Mouse (Mus musculus) midbrain, embryonic 14.5 days (tissue): Measurements from ENCODE around the gene Frmd4b. TPM values are rescaled to one million over a fixed set of nuclear protein-coding genes. Genes with fewer than 3 reads are reported as not detected.

Experiments
- ATAC-seq: fragments of 200-750 bp; cut with Nextera tagmentation; 2 replicates; pipeline ENCODE4 v1.8.0; 2017; ENCODE audit warnings: moderate number of reproducible peaks, moderate library complexity; ENCODE audit not compliant: low FRiP score, low TSS enrichment
- DNase-seq: peaks from one replicate; pipeline ENCODE4 v3.0.0-alpha.2; 2015
- H3K27ac ChIP-seq: fragments of 300-500 bp; sonication (generic); replicated peaks from 2 replicates; pipeline ENCODE4 v1.5.1; 2014; ENCODE audit warnings: mild to moderate bottlenecking, low read depth, low read length, moderate library complexity
- H3K27me3 ChIP-seq: fragments of 300-500 bp; sonication (generic); 2 replicates; pipeline ENCODE4 v1.6.1; 2014; ENCODE audit warnings: low read length, control low read depth, mixed read lengths; ENCODE audit not compliant: control insufficient read depth, insufficient read depth
- H3K36me3 ChIP-seq: fragments of 300-500 bp; sonication (generic); 2 replicates; pipeline ENCODE4 v1.6.1; 2014; ENCODE audit warnings: low read length, control low read depth; ENCODE audit not compliant: control insufficient read depth, insufficient read depth
- H3K4me1 ChIP-seq: fragments of 300-500 bp; sonication (generic); 2 replicates; pipeline ENCODE4 v1.6.1; 2014; ENCODE audit warnings: mild to moderate bottlenecking, antibody characterized with exemption, low read length, control low read depth; ENCODE audit not compliant: control insufficient read depth, insufficient read depth
- H3K4me2 ChIP-seq: fragments of 300-500 bp; sonication (generic); 2 replicates; pipeline ENCODE4 v1.6.1; 2014; ENCODE audit warnings: mild to moderate bottlenecking, low read length, moderate library complexity
- H3K4me3 ChIP-seq: fragments of 300-500 bp; sonication (generic); replicated peaks from 2 replicates; pipeline ENCODE4 v1.5.1; 2014; ENCODE audit warnings: low read depth, low read length
- H3K9ac ChIP-seq: fragments of 300-500 bp; sonication (generic); replicated peaks from 2 replicates; pipeline ENCODE4 v1.6.1; 2014; ENCODE audit warnings: mild to moderate bottlenecking, low read length, moderate library complexity
- H3K9me3 ChIP-seq: fragments of 300-500 bp; sonication (generic); 2 replicates; pipeline ENCODE4 v1.6.1; 2016; ENCODE audit warnings: low read length, control low read depth, mixed read lengths; ENCODE audit not compliant: control insufficient read depth
- WGBS: fragments of 180-500 bp; shearing (Covaris S2); extraction: QIAGEN DNeasy Blood & Tissue Kit; methylation state at CpG from one replicate; pipeline ENCODE4 v1.1.7; 2014; 5-methylcytosine and 5-hydroxymethylcytosine counted together
- polyA plus RNA-seq: library from polyadenylated mRNA; unstranded; fragments of >200 nt; fragmentation: Nextera tagmentation; extraction: Ambion mirVana; gene quantifications from 2 replicates; pipeline ENCODE4 v1.2.1, GENCODE M21; 2014

The Frmd4b gene
- polyA plus RNA-seq, 1 experiment from 2014 or later: 21.7 TPM

- peak overlapping the region; percentile 73 for H3K4me3 ChIP-seq
- peak; percentile 54 for DNase-seq
These were observed 1.4 kb downstream of the Frmd4b start for GRCm38 (mm10) chr6:97615901-97616461.

GRCm38 (mm10) chr6:97614179-97614578, 3.2 kb downstream of the Frmd4b start:
- peak overlapping the region; percentile 56; the same call in 1 of the 2 replicates for H3K4me2 ChIP-seq
- ATAC-seq (no peak), DNase-seq (no peak)
- no peaks in the 10 kb centered on the region for H3K27me3 ChIP-seq
- no peak overlapping the region for H3K4me3 ChIP-seq
- H3K27ac ChIP-seq: no peak overlapping the region
- H3K36me3 ChIP-seq: no peaks in the 10 kb centered on the region
- no peaks in the 10 kb centered on the region for H3K9me3 ChIP-seq
- H3K9ac ChIP-seq: no peak overlapping the region
- H3K4me1 ChIP-seq: peaks cover 22% of the 10 kb centered on the region

More at GRCm38 (mm10) chr6:97615901-97616461, 1.4 kb downstream of the Frmd4b start:
- Histone ChIP-seq H3K9me3 (no peaks in the 10 kb centered on the region), H3K9ac (peak overlapping the region; percentile 79), H3K27me3 (no peaks in the 10 kb centered on the region), H3K36me3 (no peaks in the 10 kb centered on the region), H3K4me1 (peaks cover 22% of the 10 kb centered on the region), H3K27ac (peak overlapping the region; percentile 94), H3K4me2 (peak overlapping the region; percentile 56)
- ATAC-seq: no peak
- 2% methylated on average over 16 of the region's 16 CpGs for WGBS

GRCm38 (mm10) chr6:97612861-97613260, 4.5 kb downstream of the Frmd4b start:
- no peaks in the 10 kb centered on the region for H3K27me3 ChIP-seq
- no peak overlapping the region for H3K4me3 ChIP-seq
- H3K27ac ChIP-seq: no peak overlapping the region
- no peak overlapping the region for H3K4me2 ChIP-seq
- H3K9me3 ChIP-seq: no peaks in the 10 kb centered on the region
- ATAC-seq: no peak
- H3K9ac ChIP-seq: no peak overlapping the region
- H3K4me1 ChIP-seq: peaks cover 22% of the 10 kb centered on the region
- DNase-seq: no peak
- no peaks in the 10 kb centered on the region for H3K36me3 ChIP-seq
- 71% methylated on average over 5 of the region's 5 CpGs for WGBS

- no peak for ATAC-seq
- H3K9me3 ChIP-seq: no peaks in the 10 kb centered on the region
- no peak for DNase-seq
- H3K9ac ChIP-seq: no peak overlapping the region
- H3K27me3 ChIP-seq: no peaks in the 10 kb centered on the region
- H3K4me1 ChIP-seq: peaks cover 10% of the 10 kb centered on the region
- no peaks in the 10 kb centered on the region for H3K36me3 ChIP-seq
- 55% methylated on average over 2 of the region's 2 CpGs for WGBS
- H3K4me3 ChIP-seq: no peak overlapping the region
- H3K27ac ChIP-seq: no peak overlapping the region
- H3K4me2 ChIP-seq: no peak overlapping the region
These were observed 7.3 kb downstream of the Frmd4b start for GRCm38 (mm10) chr6:97610051-97610450.

- Histone ChIP-seq H3K27ac (no peak overlapping the region), H3K4me3 (no peak overlapping the region), H3K27me3 (no peaks in the 10 kb centered on the region), H3K9ac (no peak overlapping the region), H3K4me1 (no peaks in the 10 kb centered on the region), H3K4me2 (no peak overlapping the region), H3K9me3 (no peaks in the 10 kb centered on the region), H3K36me3 (no peaks in the 10 kb centered on the region)
- ATAC-seq: no peak
- WGBS: 54% methylated on average over 3 of the region's 3 CpGs
- no peak for DNase-seq
These were observed 9.7 kb downstream of the Frmd4b start for GRCm38 (mm10) chr6:97607646-97608045.

- no peak for DNase-seq
- ATAC-seq: no peak
These were observed 22.1 kb downstream of the Frmd4b start for GRCm38 (mm10) chr6:97595218-97595617.

GRCm38 (mm10) chr6:97594589-97594988, 22.8 kb downstream of the Frmd4b start:
- Histone ChIP-seq H3K9me3 (no peaks in the 10 kb centered on the region), H3K4me3 (no peak overlapping the region), H3K27ac (no peak overlapping the region), H3K4me1 (no peaks in the 10 kb centered on the region), H3K9ac (no peak overlapping the region), H3K36me3 (no peaks in the 10 kb centered on the region), H3K4me2 (no peak overlapping the region), H3K27me3 (no peaks in the 10 kb centered on the region)
- ATAC-seq (no peak), DNase-seq (no peak)
- 96% methylated on average over 7 of the region's 7 CpGs for WGBS

More at GRCm38 (mm10) chr6:97595218-97595617, 22.1 kb downstream of the Frmd4b start:
- no peaks in the 10 kb centered on the region for H3K36me3 ChIP-seq
- 39% methylated on average over 3 of the region's 3 CpGs for WGBS
- no peak overlapping the region for H3K4me2 ChIP-seq
- H3K4me3 ChIP-seq: no peak overlapping the region
- H3K27ac ChIP-seq: no peak overlapping the region
- H3K27me3 ChIP-seq: no peaks in the 10 kb centered on the region
- H3K9ac ChIP-seq: no peak overlapping the region
- no peaks in the 10 kb centered on the region for H3K9me3 ChIP-seq
- no peaks in the 10 kb centered on the region for H3K4me1 ChIP-seq

GRCm38 (mm10) chr6:97590230-97590629, 27.1 kb downstream of the Frmd4b start:
- no peak for DNase-seq
- H3K27ac ChIP-seq: no peak overlapping the region
- no peaks in the 10 kb centered on the region for H3K27me3 ChIP-seq
- ATAC-seq: no peak
- H3K4me1 ChIP-seq: 0 out of 2 replicates have a peak, but pooled peaks cover 4% of the 10 kb centered on the region
- H3K36me3 ChIP-seq: no peaks in the 10 kb centered on the region
- 60% methylated on average over 5 of the region's 5 CpGs for WGBS
- no peaks in the 10 kb centered on the region for H3K9me3 ChIP-seq
- H3K4me3 ChIP-seq: no peak overlapping the region
- H3K4me2 ChIP-seq: no peak overlapping the region
- H3K9ac ChIP-seq: no peak overlapping the region

- Histone ChIP-seq H3K4me3 (no peak overlapping the region), H3K27ac (no peak overlapping the region), H3K9ac (no peak overlapping the region), H3K36me3 (no peaks in the 10 kb centered on the region), H3K4me1 (0 out of 2 replicates have a peak, but pooled peaks cover 4% of the 10 kb centered on the region), H3K4me2 (no peak overlapping the region), H3K9me3 (no peaks in the 10 kb centered on the region), H3K27me3 (no peaks in the 10 kb centered on the region)
- WGBS: 88% methylated on average over 3 of the region's 3 CpGs
- ATAC-seq (no peak), DNase-seq (no peak)
These were observed 27.8 kb downstream of the Frmd4b start for GRCm38 (mm10) chr6:97589581-97589980.
